Mouse (Mus musculus) ES-E14 (cell line): ENCODE measurements around the gene Rab10. TPM values are rescaled to one million over a fixed set of nuclear protein-coding genes. Genes with fewer than 3 reads are reported as not detected.

ENCODE experiments used
- DNase-seq: peaks from one replicate; pipeline ENCODE4 v3.0.0-alpha.2; 2013; ENCODE audit warnings: low read depth, low spot score
- H3K27ac ChIP-seq: 2 replicates; pipeline ENCODE4 v1.5.1; 2012; ENCODE audit warnings: low read depth, mild to moderate bottlenecking, low read length, moderate library complexity, mixed read lengths; ENCODE audit not compliant: poor library complexity, insufficient read depth, severe bottlenecking
- H3K36me3 ChIP-seq: 2 replicates; pipeline ENCODE4 v1.6.1; 2012; ENCODE audit warnings: mild to moderate bottlenecking, low read length, moderate library complexity, mixed read lengths; ENCODE audit not compliant: control insufficient read depth, poor library complexity, insufficient read depth, severe bottlenecking
- H3K4me1 ChIP-seq, 2 experiments: fragments of 150-350 bp in 1 of 2; sonication (generic) in 1 of 2; 2 replicates each; pipeline ENCODE4 v1.6.1; 2012; ENCODE audit warnings: low read length in 2 of 2, mild to moderate bottlenecking in 1 of 2, mixed read lengths in 1 of 2; ENCODE audit not compliant: control insufficient read depth in 2 of 2, insufficient read depth in 2 of 2, poor library complexity in 1 of 2
- H3K4me3 ChIP-seq, 2 experiments: fragments of 150-350 bp in 1 of 2; sonication (generic) in 1 of 2; 2 replicates each; pipeline ENCODE4 v1.5.1; 2012; ENCODE audit warnings: low read length in 2 of 2, low read depth in 1 of 2, mild to moderate bottlenecking in 1 of 2, mixed read lengths in 1 of 2; ENCODE audit not compliant: insufficient read depth in 1 of 2, poor library complexity in 1 of 2, severe bottlenecking in 1 of 2
- H3K9ac ChIP-seq: 2 replicates; pipeline ENCODE4 v1.6.1; 2012; ENCODE audit warnings: low read depth, mild to moderate bottlenecking, low read length, mixed read lengths; ENCODE audit not compliant: poor library complexity, insufficient read depth, severe bottlenecking
- H3K9me3 ChIP-seq: fragments of 150-350 bp; sonication (generic); 2 replicates; pipeline ENCODE4 v1.6.1; 2012; ENCODE audit warnings: low read depth, mild to moderate bottlenecking, low read length; ENCODE audit not compliant: control insufficient read depth, insufficient read depth
- CHD2 ChIP-seq: IDR thresholded peaks from 2 replicates; pipeline ENCODE4 v1.6.1; 2014; ENCODE audit warnings: mild to moderate bottlenecking, low read depth, low read length, inconsistent platforms
- ZC3H11A ChIP-seq: IDR thresholded peaks from 2 replicates; pipeline ENCODE4 v1.6.1; 2012; ENCODE audit warnings: low read depth, mild to moderate bottlenecking, inconsistent platforms, low read length, borderline replicate concordance
- in situ Hi-C, 2 experiments: fragments of 600-800 bp; cut with MboI; formaldehyde crosslinking; loops; one replicate each; pipeline ENCODE4 v1.15.1; 2025; ENCODE audit warnings: low sequenced_read_pairs in 2 of 2, inconsistent platforms in 1 of 2; ENCODE audit not compliant: unreplicated experiment in 2 of 2
- total RNA-seq: library from RNA; depleted of rRNA; stranded (reverse); fragments of 300-350 nt; gene quantifications from 2 replicates; pipeline ENCODE4 v1.2.3, GENCODE M21; 2012; rRNA removed

Gene Rab10
- total RNA-seq, 1 experiment, result 73.5 TPM

- in situ Hi-C loops, result no loop called here
- Histone ChIP-seq H3K27ac (no peak overlapping the region), H3K36me3 (no peaks in the 10 kb centered on the region), H3K9me3 (no peaks in the 10 kb centered on the region), H3K4me1 (peaks cover 0 to 4% of the 10 kb centered on the region in 2 experiments; a peak in 1 of 4 replicates), H3K9ac (no peak overlapping the region), H3K4me3 (no peak overlapping the region)
- peak; percentile 24 for DNase-seq
- TF ChIP-seq CHD2 (no peak), ZC3H11A (peak; percentile 77)
Observed at GRCm38 (mm10) chr12:3209163-3209562, 100.6 kb downstream of the Rab10 start.

Other genes with a start within 250 kb of the Rab10 start
- 6.8 and 8.8 TPM in 2 replicates for gene Kif3c, start 55.2 kb upstream of the Rab10 start, total RNA-seq
- gene Asxl2, start 116.9 kb upstream of the Rab10 start, total RNA-seq, result 44.4 and 54.8 TPM in 2 replicates